Mouse (Mus musculus) midbrain, embryonic 16.5 days (tissue): Measurements from ENCODE around the gene Arl15. TPM values are rescaled to one million over a fixed set of nuclear protein-coding genes. Genes with fewer than 3 reads are reported as not detected.

ENCODE experiments used
- ATAC-seq: fragments of 200-750 bp; cut with Nextera tagmentation; 2 replicates; pipeline ENCODE4 v1.8.0; 2017; ENCODE audit warnings: moderate TSS enrichment
- H3K27ac ChIP-seq: fragments of 300-500 bp; sonication (generic); 2 replicates; pipeline ENCODE4 v1.5.1; 2014; ENCODE audit warnings: mild to moderate bottlenecking, low read length, mixed read lengths
- H3K27me3 ChIP-seq: fragments of 300-500 bp; sonication (generic); 2 replicates; pipeline ENCODE4 v1.6.1; 2014; ENCODE audit warnings: low read depth, low read length, mixed read lengths; ENCODE audit not compliant: control insufficient read depth, insufficient read depth
- H3K36me3 ChIP-seq: fragments of 300-500 bp; sonication (generic); 2 replicates; pipeline ENCODE4 v1.6.1; 2014; ENCODE audit warnings: mild to moderate bottlenecking, low read length, moderate library complexity, mixed read lengths; ENCODE audit not compliant: control insufficient read depth, insufficient read depth
- H3K4me1 ChIP-seq: fragments of 300-500 bp; sonication (generic); 2 replicates; pipeline ENCODE4 v1.6.1; 2014; ENCODE audit warnings: mild to moderate bottlenecking, low read length, mixed read lengths; ENCODE audit not compliant: control insufficient read depth, insufficient read depth
- H3K4me2 ChIP-seq: fragments of 300-500 bp; sonication (generic); 2 replicates; pipeline ENCODE4 v1.6.1; 2014; ENCODE audit warnings: mild to moderate bottlenecking, low read length, mixed read lengths
- H3K4me3 ChIP-seq: fragments of 300-500 bp; sonication (generic); 2 replicates; pipeline ENCODE4 v1.5.1; 2014; ENCODE audit warnings: low read depth, mild to moderate bottlenecking, low read length, moderate library complexity, mixed read lengths
- H3K9ac ChIP-seq: fragments of 300-500 bp; sonication (generic); 2 replicates; pipeline ENCODE4 v1.6.1; 2014; ENCODE audit warnings: low read depth, low read length, mixed read lengths
- H3K9me3 ChIP-seq: fragments of 300-500 bp; sonication (generic); replicated peaks from 2 replicates; pipeline ENCODE4 v1.6.1; 2014; ENCODE audit warnings: mild to moderate bottlenecking, low read length, mixed read lengths; ENCODE audit not compliant: control insufficient read depth, poor library complexity, severe bottlenecking
- WGBS: fragments of 180-500 bp; shearing (Covaris S2); extraction: QIAGEN DNeasy Blood & Tissue Kit; methylation state at CpG from one replicate; pipeline ENCODE4 v1.1.7; 2014; 5-methylcytosine and 5-hydroxymethylcytosine counted together
- polyA plus RNA-seq: library from polyadenylated mRNA; unstranded; fragments of >200 nt; fragmentation: Nextera tagmentation; extraction: Ambion mirVana; gene quantifications from 2 replicates; pipeline ENCODE4 v1.2.1, GENCODE M21; 2015

Arl15 gene
- polyA plus RNA-seq: 17.4 and 18.7 TPM in 2 replicates

GRCm38 (mm10) chr13:113794039-113794704, at the start of gene Arl15:
Gene Arl15, plus strand, starts transcription at chr13:113794505.
- peak within 1 kb of the TSS; percentile 76 for H3K4me3 ChIP-seq
- no peaks in the 10 kb centered on the region for H3K36me3 ChIP-seq
- no peaks in the 10 kb centered on the region for H3K27me3 ChIP-seq
- 0% methylated on average over 45 of the region's 49 CpGs for WGBS
- H3K4me2 ChIP-seq: peak within 1 kb of the TSS; percentile 83
- no peaks in the 10 kb centered on the region for H3K9me3 ChIP-seq
- H3K9ac ChIP-seq: peak within 1 kb of the TSS; percentile 90
- peak within 1 kb of the TSS; percentile 91 for H3K27ac ChIP-seq
- H3K4me1 ChIP-seq: peaks cover 17% of the 10 kb centered on the region
- peak; percentile 98 for ATAC-seq

GRCm38 (mm10) chr13:113745301-113745700, 49.0 kb upstream of the Arl15 start:
- H3K4me3 ChIP-seq: no peak overlapping the region
- H3K27ac ChIP-seq: no peak overlapping the region
- no peaks in the 10 kb centered on the region for H3K27me3 ChIP-seq

GRCm38 (mm10) chr13:113750766-113751165, 43.5 kb upstream of the Arl15 start:
- H3K4me3 ChIP-seq: no peak overlapping the region
- peaks cover 2% of the 10 kb centered on the region; the same call in 1 of the 2 replicates for H3K9me3 ChIP-seq
- H3K27ac ChIP-seq: no peak overlapping the region
- H3K4me1 ChIP-seq: no peaks in the 10 kb centered on the region
- 66% methylated on average over 5 of the region's 5 CpGs for whole genome bisulfite sequencing
- no peak overlapping the region for H3K4me2 ChIP-seq
- no peaks in the 10 kb centered on the region for H3K36me3 ChIP-seq
- ATAC-seq: no peak
- no peak overlapping the region for H3K9ac ChIP-seq
- H3K27me3 ChIP-seq: no peaks in the 10 kb centered on the region

More at GRCm38 (mm10) chr13:113745301-113745700, 49.0 kb upstream of the Arl15 start:
- H3K9me3 ChIP-seq: no peaks in the 10 kb centered on the region
- no peaks in the 10 kb centered on the region for H3K36me3 ChIP-seq
- 55% methylated on average over 2 of the region's 2 CpGs for WGBS
- no peak overlapping the region for H3K9ac ChIP-seq
- H3K4me2 ChIP-seq: no peak overlapping the region
- no peaks in the 10 kb centered on the region for H3K4me1 ChIP-seq
- no peak for ATAC-seq

GRCm38 (mm10) chr13:113754731-113755689, 39.3 kb upstream of the Arl15 start:
- Histone ChIP-seq H3K36me3 (no peaks in the 10 kb centered on the region), H3K9ac (no peak overlapping the region), H3K9me3 (peaks cover 2% of the 10 kb centered on the region; the same call in 1 of the 2 replicates), H3K27me3 (no peaks in the 10 kb centered on the region), H3K27ac (no peak overlapping the region), H3K4me1 (no peaks in the 10 kb centered on the region), H3K4me3 (no peak overlapping the region), H3K4me2 (no peak overlapping the region)
- WGBS: 74% methylated on average over 9 of the region's 9 CpGs
- no peak for ATAC-seq

GRCm38 (mm10) chr13:113755779-113756178, 38.5 kb upstream of the Arl15 start:
- H3K27me3 ChIP-seq: no peaks in the 10 kb centered on the region
- H3K9me3 ChIP-seq: peaks cover 2% of the 10 kb centered on the region; the same call in 1 of the 2 replicates
- H3K27ac ChIP-seq: no peak overlapping the region
- no peak overlapping the region for H3K9ac ChIP-seq
- no peaks in the 10 kb centered on the region for H3K36me3 ChIP-seq
- ATAC-seq: no peak
- no peak overlapping the region for H3K4me3 ChIP-seq
- H3K4me1 ChIP-seq: no peaks in the 10 kb centered on the region
- 38% methylated on average over 6 of the region's 6 CpGs for WGBS
- H3K4me2 ChIP-seq: no peak overlapping the region

- no peaks in the 10 kb centered on the region for H3K4me1 ChIP-seq
- no peaks in the 10 kb centered on the region for H3K9me3 ChIP-seq
- H3K9ac ChIP-seq: no peak overlapping the region
- no peak overlapping the region for H3K4me2 ChIP-seq
- H3K27me3 ChIP-seq: no peaks in the 10 kb centered on the region
- no peaks in the 10 kb centered on the region for H3K36me3 ChIP-seq
- H3K4me3 ChIP-seq: no peak overlapping the region
- no peak for ATAC-seq
- 93% methylated on average over 11 of the region's 11 CpGs for WGBS
- H3K27ac ChIP-seq: no peak overlapping the region
Observed at GRCm38 (mm10) chr13:113761717-113762116, 32.6 kb upstream of the Arl15 start.

GRCm38 (mm10) chr13:113762766-113763516, 31.4 kb upstream of the Arl15 start:
- no peaks in the 10 kb centered on the region for H3K27me3 ChIP-seq
- no peaks in the 10 kb centered on the region for H3K4me1 ChIP-seq
- no peak overlapping the region for H3K4me3 ChIP-seq
- no peak overlapping the region for H3K4me2 ChIP-seq
- H3K36me3 ChIP-seq: no peaks in the 10 kb centered on the region
- no peak overlapping the region for H3K27ac ChIP-seq
- ATAC-seq: no peak
- no peak overlapping the region for H3K9ac ChIP-seq
- 90% methylated on average over 14 of the region's 14 CpGs for WGBS
- 0 out of 2 replicates have a peak, but pooled peaks cover 2% of the 10 kb centered on the region for H3K9me3 ChIP-seq

- no peaks in the 10 kb centered on the region for H3K36me3 ChIP-seq
- H3K27me3 ChIP-seq: no peaks in the 10 kb centered on the region
- H3K4me1 ChIP-seq: no peaks in the 10 kb centered on the region
- H3K9ac ChIP-seq: no peak overlapping the region
- no peak overlapping the region for H3K27ac ChIP-seq
- no peak overlapping the region for H3K4me2 ChIP-seq
- no peak for ATAC-seq
- 33% methylated on average over 3 of the region's 3 CpGs for WGBS
- H3K4me3 ChIP-seq: no peak overlapping the region
- 0 out of 2 replicates have a peak, but pooled peaks cover 2% of the 10 kb centered on the region for H3K9me3 ChIP-seq
Observed at GRCm38 (mm10) chr13:113765411-113765810, 28.9 kb upstream of the Arl15 start.
